Mouse (Mus musculus) liver, embryonic 14.5 days (tissue): Measurements from ENCODE around the gene Lrrc4b.
A peak's percentile ranks its signal among the peaks of the same experiment; 100 is the strongest.

Experiments used
- CTCF ChIP-seq: IDR thresholded peaks from 2 replicates; pipeline ENCODE4 v1.5.1; 2016; ENCODE audit warnings: antibody characterized with exemption, low read depth, control low read depth
- EP300 ChIP-seq: IDR thresholded peaks from 2 replicates; pipeline ENCODE4 v1.6.1; 2016; ENCODE audit warnings: antibody characterized with exemption, low read depth

- TF ChIP-seq CTCF (peak; percentile 52), EP300 (no peak)
These were observed 7.4 kb downstream of the Lrrc4b start for GRCm38 (mm10) chr7:44436267-44436666.
